Mouse (Mus musculus): ENCODE results near the gene Zfp866. TPM values are rescaled to one million over a fixed set of nuclear protein-coding genes. Genes with fewer than 3 reads are reported as not detected.

Zfp866 gene
- polyA plus RNA-seq (2014; fragmentation: Illumina TruSeq; extraction: RNeasy Lipid Tissue Mini Kit (QIAGEN cat#74804); ENCODE audit: low read depth, low replicate concordance), result 35.9 TPM

DNA sequence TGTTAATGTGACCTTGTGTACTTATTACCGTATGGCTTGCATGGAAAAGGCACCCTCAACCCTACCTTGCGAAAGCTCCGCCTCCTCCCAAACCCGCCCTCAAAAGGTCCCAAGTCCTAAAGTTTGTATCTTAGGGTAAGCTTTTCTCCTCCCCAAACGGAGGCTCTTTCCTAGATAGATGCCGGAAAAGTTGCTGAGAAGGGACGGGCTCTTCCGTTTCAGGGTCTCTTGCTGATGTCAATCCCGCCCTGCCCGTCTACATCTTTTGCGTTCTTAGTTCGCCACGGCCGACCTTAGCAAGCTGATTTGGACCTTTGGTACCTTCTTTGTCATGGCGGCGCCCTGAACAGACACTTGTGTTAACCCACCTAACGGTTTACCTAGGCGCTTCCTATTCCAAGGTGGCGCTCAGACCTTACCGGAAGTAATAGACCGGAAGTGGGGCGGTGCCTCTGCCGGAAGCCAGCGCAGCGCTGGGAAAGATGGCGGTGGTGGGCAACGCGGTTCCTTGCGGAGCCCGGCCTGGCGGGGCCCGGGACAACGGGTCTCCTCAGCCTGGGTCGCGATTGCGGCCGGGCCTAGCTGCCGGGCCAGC is at the start of gene Zfp866, which contains the start of gene Atp13a1:
Gene Zfp866, minus strand, starts transcription at position 406 of the 595 bp plus-strand sequence.
Gene Atp13a1, plus strand, starts transcription at position 391 of the 595 bp plus-strand sequence.

DNA sequence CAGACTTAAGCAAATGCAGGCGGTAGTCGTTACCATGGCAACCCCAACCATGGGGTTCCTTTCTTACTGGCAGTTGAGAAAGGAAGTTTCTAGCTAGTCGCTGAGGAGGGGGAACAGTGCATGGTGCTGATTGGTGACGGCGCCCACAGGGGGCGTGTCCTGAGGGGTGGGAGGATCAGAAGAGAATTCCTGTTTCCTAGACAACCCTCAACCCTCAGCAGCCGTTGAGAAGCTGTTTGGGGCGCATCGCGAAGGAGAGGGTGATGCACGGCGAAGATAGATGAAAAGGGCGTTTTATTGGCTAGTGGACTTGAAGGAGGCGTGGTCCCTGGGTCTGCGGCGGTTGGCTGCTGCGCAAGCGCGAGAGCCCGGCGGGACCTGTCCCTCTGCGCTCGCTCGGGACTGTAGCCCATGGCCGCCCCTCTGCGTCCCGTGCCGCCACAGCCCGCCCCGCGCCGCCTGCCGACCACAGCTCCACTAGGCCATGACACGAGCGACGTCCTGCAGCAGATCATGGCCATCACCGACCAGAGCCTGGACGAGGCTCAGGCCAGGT is 41.4 kb upstream of the Zfp866 start, which contains the start of gene Pbx4:
Gene Pbx4, plus strand, starts transcription at position 194 of the 556 bp plus-strand sequence.

DNA sequence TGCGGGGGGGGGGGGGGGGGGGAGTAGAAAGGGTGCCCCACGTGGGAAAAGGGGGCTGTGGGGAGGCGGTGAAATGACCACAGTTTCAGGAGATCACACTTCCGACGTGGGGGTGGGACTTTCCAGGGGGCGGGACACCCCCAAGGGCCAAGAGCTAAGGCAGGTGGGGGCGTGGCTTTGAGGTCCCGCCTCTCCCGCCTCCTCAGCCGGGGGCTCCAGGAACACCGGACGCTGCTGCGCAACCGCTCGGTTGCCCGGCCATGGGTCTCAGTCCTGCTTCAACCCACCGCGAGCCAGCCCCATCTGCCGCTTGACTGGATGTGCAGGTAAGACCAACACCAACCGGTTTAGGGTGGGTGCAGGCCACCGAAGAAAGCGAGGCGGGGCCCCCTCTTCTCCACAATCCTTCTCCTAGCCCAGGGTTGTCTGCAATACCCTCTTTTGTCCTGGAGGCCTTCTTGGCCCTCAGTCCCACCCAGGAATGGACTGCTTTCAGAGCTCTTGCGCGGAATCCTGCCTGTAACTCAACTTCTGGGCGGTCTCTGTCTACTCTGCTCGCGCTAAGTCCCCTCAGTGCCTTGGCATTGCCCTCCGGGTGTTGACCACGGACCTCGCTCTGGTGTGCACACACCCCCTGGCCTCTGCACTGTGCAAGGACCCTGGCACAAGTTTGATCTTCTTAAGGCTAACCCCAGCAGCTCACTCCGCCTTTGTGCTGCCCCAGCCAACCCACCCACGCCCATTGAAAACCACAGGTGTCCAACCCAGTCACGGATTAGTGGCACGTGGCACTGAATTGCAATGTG is 31.6 kb upstream of the Zfp866 start, which contains the start of gene Lpar2:
Gene Lpar2, plus strand, starts transcription at position 44 of the 806 bp plus-strand sequence.

GRCm38 (mm10) chr8:69808094-69808863 is 17.3 kb upstream of the Zfp866 start, which contains the start of gene Gmip:
Gene Gmip (plus strand): TSS chr8:69808679.

GRCm38 (mm10) chr8:69774503-69775148 is 16.4 kb downstream of the Zfp866 start, which contains the start of gene Gm20422:
Gene Gm20422 (minus strand): TSS chr8:69774886.

DNA sequence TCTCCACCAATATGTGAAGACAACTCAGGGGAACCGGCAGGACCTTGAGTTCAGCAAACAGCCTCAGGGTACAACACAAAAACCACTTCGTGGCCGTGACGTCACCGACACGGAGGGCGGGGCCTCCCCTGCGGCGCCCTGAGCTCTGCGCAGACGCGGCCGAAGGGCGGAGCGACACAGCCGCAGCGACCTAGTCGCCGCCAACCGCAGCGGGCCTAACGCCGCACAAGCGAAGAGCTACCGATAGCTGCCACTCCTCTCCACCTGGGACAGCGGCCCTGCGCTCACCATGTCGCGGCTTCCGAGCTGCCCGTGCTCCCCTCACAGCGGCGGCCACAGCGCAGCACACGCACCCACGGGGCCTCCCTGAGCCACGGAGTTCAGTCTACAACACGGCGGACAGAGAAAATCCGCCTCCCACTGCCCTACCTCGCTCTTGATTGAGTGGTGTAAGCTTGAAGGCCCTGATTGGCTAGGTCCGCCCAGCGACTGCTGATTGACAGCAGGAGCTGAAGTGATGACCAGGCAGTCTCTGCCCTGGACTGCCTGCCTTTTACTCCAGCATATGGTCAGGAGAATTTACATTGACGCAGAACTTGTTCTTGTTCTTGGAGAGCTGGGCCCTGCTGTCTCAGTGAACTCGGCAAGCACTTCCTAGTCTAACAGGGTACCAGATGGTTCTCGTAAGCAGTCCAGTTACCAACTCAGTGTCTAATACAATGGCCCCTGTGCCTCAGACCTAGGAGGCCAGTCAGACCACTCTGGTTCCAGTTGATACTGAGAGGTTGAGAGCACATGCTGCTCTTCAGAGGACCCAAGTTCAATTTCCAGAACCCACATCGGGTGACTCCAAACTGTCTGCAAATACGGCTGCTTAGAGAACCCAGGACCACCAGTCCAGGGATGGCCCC is 41.2 kb downstream of the Zfp866 start, which contains the start of gene Zfp963:
Gene Zfp963, minus strand, starts transcription at position 427 of the 911 bp plus-strand sequence.

Other genes with a start within 250 kb of the Zfp866 start
- 40.5 TPM for gene Zfp868, start 165.6 kb downstream of the Zfp866 start, polyA plus RNA-seq (2014; fragmentation: Illumina TruSeq; extraction: RNeasy Lipid Tissue Mini Kit (QIAGEN cat#74804); ENCODE audit: low read depth, low replicate concordance)
- gene Zfp964, start 136.7 kb downstream of the Zfp866 start, polyA plus RNA-seq (2014; fragmentation: Illumina TruSeq; extraction: RNeasy Lipid Tissue Mini Kit (QIAGEN cat#74804); ENCODE audit: low read depth, low replicate concordance), result 8.5 TPM
- 53.4 TPM for gene Zfp869, start 80.5 kb downstream of the Zfp866 start, polyA plus RNA-seq (2014; fragmentation: Illumina TruSeq; extraction: RNeasy Lipid Tissue Mini Kit (QIAGEN cat#74804); ENCODE audit: low read depth, low replicate concordance)
- gene Zfp963, start 41.2 kb downstream of the Zfp866 start, polyA plus RNA-seq (2014; fragmentation: Illumina TruSeq; extraction: RNeasy Lipid Tissue Mini Kit (QIAGEN cat#74804); ENCODE audit: low read depth, low replicate concordance), result 12.6 TPM
- not detected for gene Gm20422, start 16.3 kb downstream of the Zfp866 start, polyA plus RNA-seq (2014; fragmentation: Illumina TruSeq; extraction: RNeasy Lipid Tissue Mini Kit (QIAGEN cat#74804); ENCODE audit: low read depth, low replicate concordance)
- gene Atp13a1, start within 50 bp of the Zfp866 start, polyA plus RNA-seq (2014; fragmentation: Illumina TruSeq; extraction: RNeasy Lipid Tissue Mini Kit (QIAGEN cat#74804); ENCODE audit: low read depth, low replicate concordance), result 1.6 TPM
- gene Gmip, start 17.5 kb upstream of the Zfp866 start, polyA plus RNA-seq (2014; fragmentation: Illumina TruSeq; extraction: RNeasy Lipid Tissue Mini Kit (QIAGEN cat#74804); ENCODE audit: low read depth, low replicate concordance), result 1.5 TPM
- 2.6 TPM for gene Lpar2, start 31.3 kb upstream of the Zfp866 start, polyA plus RNA-seq (2014; fragmentation: Illumina TruSeq; extraction: RNeasy Lipid Tissue Mini Kit (QIAGEN cat#74804); ENCODE audit: low read depth, low replicate concordance)
- gene Pbx4, start 41.3 kb upstream of the Zfp866 start, polyA plus RNA-seq (2014; fragmentation: Illumina TruSeq; extraction: RNeasy Lipid Tissue Mini Kit (QIAGEN cat#74804); ENCODE audit: low read depth, low replicate concordance), result not detected
- not detected for gene Cilp2, start 96.5 kb upstream of the Zfp866 start, polyA plus RNA-seq (2014; fragmentation: Illumina TruSeq; extraction: RNeasy Lipid Tissue Mini Kit (QIAGEN cat#74804); ENCODE audit: low read depth, low replicate concordance)
- not detected for gene Tssk6, start 111.0 kb upstream of the Zfp866 start, polyA plus RNA-seq (2014; fragmentation: Illumina TruSeq; extraction: RNeasy Lipid Tissue Mini Kit (QIAGEN cat#74804); ENCODE audit: low read depth, low replicate concordance)
- gene Ndufa13, start 111.4 kb upstream of the Zfp866 start, polyA plus RNA-seq (2014; fragmentation: Illumina TruSeq; extraction: RNeasy Lipid Tissue Mini Kit (QIAGEN cat#74804); ENCODE audit: low read depth, low replicate concordance), result 1.2 TPM
- gene Yjefn3, start 111.5 kb upstream of the Zfp866 start, polyA plus RNA-seq (2014; fragmentation: Illumina TruSeq; extraction: RNeasy Lipid Tissue Mini Kit (QIAGEN cat#74804); ENCODE audit: low read depth, low replicate concordance), result not detected
- 5.7 TPM for gene Gatad2a, start 205.2 kb upstream of the Zfp866 start, polyA plus RNA-seq (2014; fragmentation: Illumina TruSeq; extraction: RNeasy Lipid Tissue Mini Kit (QIAGEN cat#74804); ENCODE audit: low read depth, low replicate concordance)

All from kidney, adult 10 weeks (tissue).